Mouse (Mus musculus) CD4-positive, CD25-positive, alpha-beta regulatory T cell, adult 9 weeks (primary cell): ENCODE results near the gene Serpina3n. TPM values are rescaled to one million over a fixed set of nuclear protein-coding genes. Genes with fewer than 3 reads are reported as not detected.

Experiments used
- polyA plus RNA-seq: library from polyadenylated mRNA; unstranded; fragments of 100-300 nt; shearing (Covaris generic); gene quantifications from one replicate; pipeline ENCODE4 v1.2.1, GENCODE M21; 2017

Gene Serpina3n
- not detected for polyA plus RNA-seq

DNA sequence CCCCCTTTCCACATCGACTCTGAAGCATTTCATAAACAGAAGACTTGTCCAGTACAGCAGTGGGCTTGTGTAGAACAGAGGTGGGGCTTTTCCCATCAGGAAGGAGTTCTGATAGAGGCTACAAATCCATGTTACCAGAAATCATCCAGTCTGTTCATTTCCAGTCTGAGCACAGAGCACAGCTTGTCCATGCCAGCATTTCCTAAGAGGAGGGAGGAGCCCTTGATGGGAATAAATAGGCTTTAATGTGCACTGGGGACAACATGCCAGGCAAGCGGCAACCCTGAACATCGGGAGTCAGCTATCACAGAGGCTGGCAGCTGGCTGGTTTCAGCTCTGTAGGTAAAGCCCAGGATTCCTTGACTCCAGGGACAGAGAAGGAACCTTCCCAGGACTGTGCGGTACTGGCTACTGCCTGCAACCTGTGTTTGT is at the start of gene Serpina3n:
Gene Serpina3n (plus strand): TSS at position 276 of the 432 bp plus-strand sequence.

Other genes starting within 250 kb of the Serpina3n start
- gene Serpina3f, start 192.2 kb upstream of the Serpina3n start, polyA plus RNA-seq, result 10.3 TPM
- 249 TPM for gene Serpina3g, start 170.5 kb upstream of the Serpina3n start, polyA plus RNA-seq
- not detected for gene Serpina3i, start 143.6 kb upstream of the Serpina3n start, polyA plus RNA-seq
- gene Serpina3j, start 92.2 kb upstream of the Serpina3n start, polyA plus RNA-seq, result not detected
- not detected for gene Serpina3k, start 68.2 kb upstream of the Serpina3n start, polyA plus RNA-seq
- not detected for gene Serpina3m, start 68.2 kb upstream of the Serpina3n start, polyA plus RNA-seq
- gene Gsc, start 66.6 kb downstream of the Serpina3n start, polyA plus RNA-seq, result not detected